Mouse (Mus musculus): ENCODE results near the gene Tyw3. TPM values are rescaled to one million over a fixed set of nuclear protein-coding genes. Genes with fewer than 3 reads are reported as not detected.

Gene Tyw3
- 4.0 TPM for polyA plus RNA-seq (2014; fragmentation: Illumina TruSeq; extraction: RNeasy Lipid Tissue Mini Kit (QIAGEN cat#74804); ENCODE audit: low read depth, low replicate concordance)

GRCm38 (mm10) chr3:154596934-154597554 is at the start of gene Tyw3:
Gene Tyw3, minus strand, starts transcription at chr3:154597104.

DNA sequence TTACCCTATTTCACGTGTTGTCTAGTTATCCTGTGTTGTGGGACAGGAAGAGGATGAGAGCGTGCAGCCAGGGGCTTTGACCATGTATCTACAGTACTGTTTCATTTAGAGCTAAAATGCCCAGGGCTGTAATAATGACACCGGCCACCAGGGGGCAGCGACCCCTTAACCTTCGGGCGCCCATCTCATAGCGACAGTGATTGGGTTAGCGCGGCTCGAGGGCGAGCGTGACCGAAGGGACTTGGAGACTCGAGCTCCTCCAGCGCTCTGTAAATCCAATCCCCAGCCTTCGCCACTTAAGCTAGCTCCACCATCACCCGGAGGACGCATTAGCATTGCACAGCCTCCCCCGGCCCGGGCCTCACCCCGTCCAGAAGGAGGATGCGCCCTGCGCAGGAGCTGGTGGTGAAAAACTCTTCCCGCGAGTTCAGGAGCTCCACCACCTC is 393 bp downstream of the Tyw3 start, which contains the start of gene Cryz:
Gene Cryz (plus strand): TSS at position 224 of the 446 bp plus-strand sequence.

Other genes starting within 250 kb of the Tyw3 start
- 17.9 TPM for gene Cryz, start 393 bp downstream of the Tyw3 start, polyA plus RNA-seq (2014; fragmentation: Illumina TruSeq; extraction: RNeasy Lipid Tissue Mini Kit (QIAGEN cat#74804); ENCODE audit: low read depth, low replicate concordance)
- 0.79 TPM for gene Erich3, start 66.8 kb upstream of the Tyw3 start, polyA plus RNA-seq (2014; fragmentation: Illumina TruSeq; extraction: RNeasy Lipid Tissue Mini Kit (QIAGEN cat#74804); ENCODE audit: low read depth, low replicate concordance)